Mouse (Mus musculus): ENCODE measurements around the gene S100a2. TPM values are rescaled to one million over a fixed set of nuclear protein-coding genes. Genes with fewer than 3 reads are reported as not detected.

The S100a2 gene
- polyA plus RNA-seq, 1 experiment from 2014 or later: not detected

DNA sequence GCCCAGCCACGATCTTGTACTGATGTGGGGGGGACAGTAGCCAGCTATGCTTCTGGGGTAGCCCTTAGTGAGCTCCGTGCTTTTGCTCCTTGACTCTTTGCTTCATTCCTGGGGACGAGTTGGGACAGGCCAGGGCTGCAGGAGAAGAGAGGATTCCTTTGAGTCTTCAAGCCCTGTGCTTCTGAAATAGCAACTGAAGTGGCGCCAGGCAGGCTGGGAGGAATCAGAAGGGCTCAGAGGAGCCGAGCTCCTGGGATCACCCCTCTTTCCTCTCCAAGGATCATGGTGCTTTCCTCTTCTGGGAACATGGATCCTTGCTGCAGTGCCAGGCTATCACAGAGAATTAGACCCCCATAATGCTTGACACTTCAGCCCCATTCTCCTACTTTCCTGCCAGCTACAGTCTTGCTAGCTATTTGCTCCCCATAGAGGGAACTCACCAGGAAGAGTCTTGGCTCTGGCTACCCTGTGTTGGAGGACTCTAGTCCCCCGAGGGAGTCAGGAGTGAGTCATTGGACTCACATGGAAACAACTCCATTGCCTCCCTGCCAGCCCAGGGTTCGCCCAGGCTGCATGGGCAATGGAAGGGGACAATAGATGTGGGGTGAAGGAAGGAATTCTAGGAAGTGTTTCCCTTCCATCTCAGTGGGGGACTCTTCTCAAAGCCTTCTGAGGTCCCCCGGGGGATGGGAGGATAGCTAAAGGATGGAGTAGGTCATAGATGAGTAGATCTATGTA is 10.6 kb downstream of the S100a2 start:
- Histone ChIP-seq H3K4me3 (ENCODE audit: low read length) (no peak overlapping the region), H3K27me3 (ENCODE audit: control insufficient read depth, insufficient read depth, low read length) (no peaks in the 10 kb centered on the region), H3K9me3 (ENCODE audit: control insufficient read depth, low read length) (no peaks in the 10 kb centered on the region), H3K4me1 (ENCODE audit: control insufficient read depth, insufficient read depth, low read length) (peaks cover 16% of the 10 kb centered on the region; the same call in 1 of the 2 replicates), H3K27ac (ENCODE audit: low read depth, low read length) (no peak overlapping the region), H3K4me2 (replicated peaks; ENCODE audit: low read depth, low read length) (no peak overlapping the region), H3K9ac (ENCODE audit: low read depth, low read length) (no peak overlapping the region), H3K36me3 (ENCODE audit: control insufficient read depth, insufficient read depth, low read length) (no peaks in the 10 kb centered on the region)
- ATAC-seq (ENCODE audit: low FRiP score, low TSS enrichment): no peak
- 85% methylated on average over 8 of the region's 8 CpGs for WGBS

DNA sequence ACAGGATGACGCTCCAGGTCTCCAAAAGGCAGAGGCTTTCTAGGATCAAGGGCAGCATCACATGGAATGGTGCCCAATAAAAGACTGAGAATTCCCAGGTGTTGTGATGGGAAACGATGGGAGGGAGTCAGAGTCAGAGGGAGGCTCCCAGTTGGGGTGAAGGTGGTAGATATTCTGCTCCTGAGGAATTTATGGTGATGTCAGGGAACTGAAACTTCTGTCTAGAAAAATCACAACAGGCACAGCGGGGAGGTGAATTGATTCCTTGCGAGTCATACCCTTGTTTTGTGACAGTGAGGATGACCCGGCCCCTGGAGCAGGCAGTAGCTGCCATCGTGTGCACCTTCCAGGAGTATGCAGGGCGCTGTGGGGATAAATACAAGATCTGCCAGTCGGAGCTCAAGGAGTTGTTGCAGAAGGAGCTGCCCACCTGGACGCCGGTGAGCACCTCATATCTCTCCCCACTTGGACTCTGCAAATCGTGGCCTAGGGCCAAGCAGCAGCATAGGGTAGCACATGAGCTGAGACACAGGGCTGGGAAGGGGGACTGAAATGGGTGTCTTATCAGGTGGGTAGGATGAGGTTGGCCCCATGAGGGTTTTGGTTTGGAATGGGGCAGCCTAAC is 11.6 kb downstream of the S100a2 start, which contains the start of gene Gm42674:
Gene Gm42674 (plus strand): TSS at position 419 of the 625 bp plus-strand sequence.
- Histone ChIP-seq H3K36me3 (ENCODE audit: control insufficient read depth, insufficient read depth, low read length) (no peaks in the 10 kb centered on the region), H3K27me3 (ENCODE audit: control insufficient read depth, insufficient read depth, low read length) (no peaks in the 10 kb centered on the region), H3K4me1 (ENCODE audit: control insufficient read depth, insufficient read depth, low read length) (peaks cover 18% of the 10 kb centered on the region; the same call in 1 of the 2 replicates), H3K4me3 (ENCODE audit: low read length) (no peak within 1 kb of the TSS), H3K9me3 (ENCODE audit: control insufficient read depth, low read length) (no peaks in the 10 kb centered on the region), H3K9ac (ENCODE audit: low read depth, low read length) (no peak within 1 kb of the TSS), H3K4me2 (replicated peaks; ENCODE audit: low read depth, low read length) (no peak within 1 kb of the TSS), H3K27ac (ENCODE audit: low read depth, low read length) (no peak within 1 kb of the TSS)
- 80% methylated on average over 11 of the region's 11 CpGs for WGBS
- ATAC-seq (ENCODE audit: low FRiP score, low TSS enrichment): no peak

DNA sequence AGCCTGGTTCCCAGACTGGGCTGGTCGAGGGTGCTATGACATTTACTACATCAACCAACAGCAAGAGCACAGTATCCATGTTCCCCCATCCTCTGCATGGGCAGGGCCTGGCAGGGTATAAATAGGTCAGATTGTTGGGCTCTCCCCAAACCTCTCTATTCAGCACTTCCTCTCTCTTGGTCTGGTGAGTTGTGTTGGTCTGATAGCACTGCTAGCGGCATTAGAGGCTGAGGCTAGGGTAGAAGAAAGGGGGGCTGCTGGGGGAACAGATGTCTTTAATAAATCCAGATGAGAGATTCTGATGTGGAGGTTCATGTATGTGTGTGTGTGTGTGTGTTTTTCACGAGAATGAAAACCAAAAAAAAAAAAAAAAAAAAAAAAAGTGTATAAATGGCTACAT is 13.6 kb downstream of the S100a2 start, which contains the start of gene S100a4:
Gene S100a4 (plus strand): TSS at position 149 of the 400 bp plus-strand sequence.
- Histone ChIP-seq H3K27ac (ENCODE audit: low read depth, low read length) (peak within 1 kb of the TSS; percentile 55), H3K4me2 (replicated peaks; ENCODE audit: low read depth, low read length) (no peak within 1 kb of the TSS), H3K9ac (ENCODE audit: low read depth, low read length) (no peak within 1 kb of the TSS), H3K36me3 (ENCODE audit: control insufficient read depth, insufficient read depth, low read length) (no peaks in the 10 kb centered on the region), H3K4me3 (ENCODE audit: low read length) (no peak within 1 kb of the TSS), H3K27me3 (ENCODE audit: control insufficient read depth, insufficient read depth, low read length) (no peaks in the 10 kb centered on the region), H3K9me3 (ENCODE audit: control insufficient read depth, low read length) (no peaks in the 10 kb centered on the region), H3K4me1 (ENCODE audit: control insufficient read depth, insufficient read depth, low read length) (peaks cover 18% of the 10 kb centered on the region; the same call in 1 of the 2 replicates)
- no peak for ATAC-seq (ENCODE audit: low FRiP score, low TSS enrichment)
- 61% methylated on average over 3 of the region's 3 CpGs for WGBS

DNA sequence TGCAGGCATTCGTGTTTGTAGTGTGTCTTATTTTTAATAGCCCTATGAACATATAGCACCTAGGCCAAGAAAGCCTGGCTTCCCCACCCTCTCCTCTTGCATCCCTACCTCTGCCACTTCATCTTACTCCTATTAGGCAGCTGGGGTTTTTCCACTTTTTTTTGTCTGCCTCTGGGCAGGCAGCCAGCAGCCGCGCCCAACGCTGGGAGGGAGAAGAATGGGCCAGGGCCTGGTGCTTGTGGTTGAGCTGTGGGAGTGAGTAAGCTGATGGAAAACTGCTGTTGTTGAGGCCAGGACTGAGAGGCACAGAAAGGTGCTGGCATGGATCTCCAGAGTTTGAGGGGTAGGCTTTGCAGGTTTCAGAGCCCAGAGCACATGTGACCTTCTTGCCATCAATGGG is 14.4 kb downstream of the S100a2 start:
- peak overlapping the region; percentile 55 for H3K27ac ChIP-seq (ENCODE audit: low read depth, low read length)
- no peaks in the 10 kb centered on the region for H3K36me3 ChIP-seq (ENCODE audit: control insufficient read depth, insufficient read depth, low read length)
- no peak overlapping the region for H3K4me3 ChIP-seq (ENCODE audit: low read length)
- peaks cover 18% of the 10 kb centered on the region; the same call in 1 of the 2 replicates for H3K4me1 ChIP-seq (ENCODE audit: control insufficient read depth, insufficient read depth, low read length)
- H3K9ac ChIP-seq (ENCODE audit: low read depth, low read length): no peak overlapping the region
- ATAC-seq (ENCODE audit: low FRiP score, low TSS enrichment): peak; percentile 69
- no peak overlapping the region for H3K4me2 ChIP-seq (replicated peaks; ENCODE audit: low read depth, low read length)
- H3K9me3 ChIP-seq (ENCODE audit: control insufficient read depth, low read length): no peaks in the 10 kb centered on the region
- H3K27me3 ChIP-seq (ENCODE audit: control insufficient read depth, insufficient read depth, low read length): no peaks in the 10 kb centered on the region
- WGBS: 58% methylated on average over 4 of the region's 4 CpGs

DNA sequence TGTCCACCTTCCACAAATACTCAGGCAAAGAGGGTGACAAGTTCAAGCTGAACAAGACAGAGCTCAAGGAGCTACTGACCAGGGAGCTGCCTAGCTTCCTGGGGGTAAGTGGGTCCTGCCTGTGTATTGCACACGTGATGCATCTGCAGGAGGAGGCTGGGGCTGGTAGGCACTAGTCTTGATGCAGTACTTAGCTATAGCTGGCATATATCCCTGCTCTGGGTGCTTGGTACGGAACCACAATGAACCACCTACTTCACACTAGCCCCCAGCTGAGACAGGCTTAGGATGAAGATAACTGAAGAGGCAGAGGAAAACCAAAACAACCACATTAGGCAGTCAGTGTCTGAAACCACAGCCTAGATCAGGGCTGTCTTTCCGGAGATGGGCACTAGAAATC is 15.0 kb downstream of the S100a2 start:
- H3K27ac ChIP-seq (ENCODE audit: low read depth, low read length): peak overlapping the region; percentile 55; the same call in 1 of the 2 replicates
- 93% methylated on average over 3 of the region's 3 CpGs for WGBS
- H3K9me3 ChIP-seq (ENCODE audit: control insufficient read depth, low read length): no peaks in the 10 kb centered on the region
- H3K4me3 ChIP-seq (ENCODE audit: low read length): no peak overlapping the region
- no peak overlapping the region for H3K4me2 ChIP-seq (replicated peaks; ENCODE audit: low read depth, low read length)
- H3K9ac ChIP-seq (ENCODE audit: low read depth, low read length): no peak overlapping the region
- no peak for ATAC-seq (ENCODE audit: low FRiP score, low TSS enrichment)
- H3K27me3 ChIP-seq (ENCODE audit: control insufficient read depth, insufficient read depth, low read length): no peaks in the 10 kb centered on the region
- no peaks in the 10 kb centered on the region for H3K36me3 ChIP-seq (ENCODE audit: control insufficient read depth, insufficient read depth, low read length)
- peaks cover 18% of the 10 kb centered on the region; the same call in 1 of the 2 replicates for H3K4me1 ChIP-seq (ENCODE audit: control insufficient read depth, insufficient read depth, low read length)

DNA sequence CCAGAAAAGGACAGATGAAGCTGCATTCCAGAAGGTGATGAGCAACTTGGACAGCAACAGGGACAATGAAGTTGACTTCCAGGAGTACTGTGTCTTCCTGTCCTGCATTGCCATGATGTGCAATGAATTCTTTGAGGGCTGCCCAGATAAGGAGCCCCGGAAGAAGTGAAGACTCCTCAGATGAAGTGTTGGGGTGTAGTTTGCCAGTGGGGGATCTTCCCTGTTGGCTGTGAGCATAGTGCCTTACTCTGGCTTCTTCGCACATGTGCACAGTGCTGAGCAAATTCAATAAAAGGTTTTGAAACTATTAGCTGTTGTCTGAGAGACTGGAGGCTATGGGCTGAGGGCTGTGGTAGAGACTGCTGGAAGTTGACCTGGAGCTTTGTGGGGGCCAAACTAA is 15.7 kb downstream of the S100a2 start:
- Histone ChIP-seq H3K27ac (ENCODE audit: low read depth, low read length) (peak overlapping the region; percentile 49; the same call in 1 of the 2 replicates), H3K4me2 (replicated peaks; ENCODE audit: low read depth, low read length) (no peak overlapping the region), H3K4me3 (ENCODE audit: low read length) (no peak overlapping the region), H3K9ac (ENCODE audit: low read depth, low read length) (no peak overlapping the region), H3K36me3 (ENCODE audit: control insufficient read depth, insufficient read depth, low read length) (no peaks in the 10 kb centered on the region), H3K9me3 (ENCODE audit: control insufficient read depth, low read length) (no peaks in the 10 kb centered on the region), H3K27me3 (ENCODE audit: control insufficient read depth, insufficient read depth, low read length) (no peaks in the 10 kb centered on the region), H3K4me1 (ENCODE audit: control insufficient read depth, insufficient read depth, low read length) (peaks cover 18% of the 10 kb centered on the region; the same call in 1 of the 2 replicates)
- 86% methylated on average over 2 of the region's 2 CpGs for WGBS
- ATAC-seq (ENCODE audit: low FRiP score, low TSS enrichment): no peak

DNA sequence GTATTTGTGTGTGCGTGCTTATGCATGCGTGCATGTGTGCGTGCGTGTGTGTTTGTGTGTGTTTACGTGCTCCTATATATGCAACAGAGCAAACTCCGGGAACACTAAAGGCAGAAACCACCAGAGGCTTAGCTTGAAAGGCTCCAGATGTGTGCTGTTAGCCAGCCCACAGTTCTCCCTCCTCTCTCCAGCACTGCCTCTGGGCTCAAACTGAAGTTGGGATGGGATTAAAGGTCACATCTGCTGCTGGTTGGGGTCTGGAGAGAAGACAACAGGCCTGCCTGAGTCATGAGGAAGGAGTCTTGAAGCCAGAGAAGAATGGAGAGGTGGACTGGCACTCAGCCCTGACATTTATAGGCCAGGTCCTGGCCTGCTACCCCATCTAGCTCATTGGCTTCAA is 16.1 kb downstream of the S100a2 start:
- ATAC-seq (ENCODE audit: low FRiP score, low TSS enrichment): peak; percentile 68; the same call in 1 of the 2 replicates
- H3K4me3 ChIP-seq (ENCODE audit: low read length): no peak overlapping the region
- peaks cover 18% of the 10 kb centered on the region; the same call in 1 of the 2 replicates for H3K4me1 ChIP-seq (ENCODE audit: control insufficient read depth, insufficient read depth, low read length)
- H3K9ac ChIP-seq (ENCODE audit: low read depth, low read length): no peak overlapping the region
- H3K27ac ChIP-seq (ENCODE audit: low read depth, low read length): peak overlapping the region; percentile 49; the same call in 1 of the 2 replicates
- 79% methylated on average over 6 of the region's 6 CpGs for WGBS
- no peak overlapping the region for H3K4me2 ChIP-seq (replicated peaks; ENCODE audit: low read depth, low read length)
- H3K27me3 ChIP-seq (ENCODE audit: control insufficient read depth, insufficient read depth, low read length): no peaks in the 10 kb centered on the region
- no peaks in the 10 kb centered on the region for H3K9me3 ChIP-seq (ENCODE audit: control insufficient read depth, low read length)
- no peaks in the 10 kb centered on the region for H3K36me3 ChIP-seq (ENCODE audit: control insufficient read depth, insufficient read depth, low read length)

DNA sequence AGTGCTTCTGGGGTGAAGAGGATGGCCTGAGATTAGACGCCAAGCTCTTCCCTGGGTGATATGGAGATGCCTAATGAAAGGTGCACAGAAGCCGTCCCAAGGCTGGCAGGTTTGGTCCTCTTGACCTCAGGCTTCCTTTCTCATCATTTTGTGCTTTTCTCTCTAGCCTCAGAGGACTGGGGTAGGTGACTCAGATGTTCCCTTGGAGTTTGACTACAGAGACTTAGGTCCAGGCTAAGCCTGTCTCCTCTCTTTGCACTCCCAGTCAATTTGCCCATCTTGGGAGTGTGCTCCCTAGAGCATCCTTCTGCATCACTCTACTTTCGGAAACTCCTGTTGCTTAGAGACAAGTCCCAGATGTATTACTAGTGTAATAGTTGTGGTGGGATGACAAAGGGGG is 17.3 kb downstream of the S100a2 start:
- H3K36me3 ChIP-seq (ENCODE audit: control insufficient read depth, insufficient read depth, low read length): no peaks in the 10 kb centered on the region
- WGBS: 81% methylated on average over 3 of the region's 3 CpGs

DNA sequence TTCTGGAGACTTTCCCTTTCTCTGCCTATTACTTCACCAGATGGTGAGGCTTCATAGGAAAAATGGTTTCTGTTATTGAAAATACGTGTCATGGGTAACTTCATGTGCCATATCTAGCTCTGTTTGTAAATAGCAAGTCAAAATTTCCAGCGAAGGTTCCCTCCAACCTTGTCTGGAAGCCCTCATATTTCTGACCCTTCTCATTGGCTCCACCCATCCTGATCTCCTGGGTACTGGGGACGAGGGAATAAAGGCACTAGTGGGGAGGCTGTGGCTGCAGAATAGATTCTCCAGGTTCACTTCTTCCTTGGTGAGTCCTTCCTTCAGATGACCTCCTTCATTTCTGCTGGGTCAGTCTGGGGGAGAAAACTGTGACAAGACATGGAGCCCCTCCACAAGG is 18.2 kb downstream of the S100a2 start, which contains the start of gene S100a5:
Gene S100a5 (plus strand): TSS at position 301 of the 400 bp plus-strand sequence.
- peaks cover 18% of the 10 kb centered on the region; the same call in 1 of the 2 replicates for H3K4me1 ChIP-seq (ENCODE audit: control insufficient read depth, insufficient read depth, low read length)
- no peak for ATAC-seq (ENCODE audit: low FRiP score, low TSS enrichment)
- no peak within 1 kb of the TSS for H3K9ac ChIP-seq (ENCODE audit: low read depth, low read length)
- no peaks in the 10 kb centered on the region for H3K36me3 ChIP-seq (ENCODE audit: control insufficient read depth, insufficient read depth, low read length)
- H3K27ac ChIP-seq (ENCODE audit: low read depth, low read length): no peak within 1 kb of the TSS
- H3K4me3 ChIP-seq (ENCODE audit: low read length): no peak within 1 kb of the TSS
- H3K4me2 ChIP-seq (replicated peaks; ENCODE audit: low read depth, low read length): no peak within 1 kb of the TSS
- no peaks in the 10 kb centered on the region for H3K9me3 ChIP-seq (ENCODE audit: control insufficient read depth, low read length)
- 66% methylated on average over 3 of the region's 3 CpGs for WGBS
- H3K27me3 ChIP-seq (ENCODE audit: control insufficient read depth, insufficient read depth, low read length): no peaks in the 10 kb centered on the region

More for the DNA sequence above, 17.3 kb downstream of the S100a2 start:
- no peak for ATAC-seq (ENCODE audit: low FRiP score, low TSS enrichment)
- no peak overlapping the region for H3K27ac ChIP-seq (ENCODE audit: low read depth, low read length)
- no peak overlapping the region for H3K4me2 ChIP-seq (replicated peaks; ENCODE audit: low read depth, low read length)
- H3K9me3 ChIP-seq (ENCODE audit: control insufficient read depth, low read length): no peaks in the 10 kb centered on the region
- peaks cover 18% of the 10 kb centered on the region; the same call in 1 of the 2 replicates for H3K4me1 ChIP-seq (ENCODE audit: control insufficient read depth, insufficient read depth, low read length)
- no peak overlapping the region for H3K9ac ChIP-seq (ENCODE audit: low read depth, low read length)
- no peak overlapping the region for H3K4me3 ChIP-seq (ENCODE audit: low read length)
- no peaks in the 10 kb centered on the region for H3K27me3 ChIP-seq (ENCODE audit: control insufficient read depth, insufficient read depth, low read length)

Measured in kidney, embryonic 14.5 days (tissue).